Mouse (Mus musculus) adrenal gland, postnatal 10 days (tissue): ENCODE measurements around the gene Optn. TPM values are rescaled to one million over a fixed set of nuclear protein-coding genes. Genes with fewer than 3 reads are reported as not detected.

Source experiments
- DNase-seq: peaks from one replicate; pipeline ENCODE4 v3.0.0; 2021; ENCODE audit warnings: mixed read lengths
- total RNA-seq, 2 experiments: library from RNA; stranded (reverse); gene quantifications; 2 replicates each; pipeline ENCODE4 v1.2.3; 2021

Optn gene
- total RNA-seq, 2 experiments from 2014 or later = 62.8 to 75.2 TPM

GRCm38 (mm10) chr2:5061133-5061708 lies 2.6 kb downstream of the Optn start:
- peak; percentile 31 for DNase-seq

GRCm38 (mm10) chr2:5059997-5060396 lies 3.9 kb downstream of the Optn start:
- DNase-seq = no peak

- DNase-seq = no peak
Measured at GRCm38 (mm10) chr2:5058436-5058835, 5.4 kb downstream of the Optn start.

- no peak for DNase-seq
Measured at GRCm38 (mm10) chr2:5050562-5050961, 13.3 kb downstream of the Optn start.

- DNase-seq = no peak
Measured at GRCm38 (mm10) chr2:5047016-5047415, 16.8 kb downstream of the Optn start.

GRCm38 (mm10) chr2:5045269-5045965 lies 18.4 kb downstream of the Optn start:
- DNase-seq = no peak

- no peak for DNase-seq
Measured at GRCm38 (mm10) chr2:5044321-5044720, 19.5 kb downstream of the Optn start.

GRCm38 (mm10) chr2:5043476-5043761 lies 20.4 kb downstream of the Optn start:
- DNase-seq = no peak

GRCm38 (mm10) chr2:5042616-5043475 lies 21.0 kb downstream of the Optn start:
- DNase-seq = peak; percentile 23

GRCm38 (mm10) chr2:5041854-5042253 lies 22.0 kb downstream of the Optn start:
- DNase-seq = no peak

GRCm38 (mm10) chr2:5040281-5041161 lies 23.3 kb downstream of the Optn start:
- peak; percentile 38 for DNase-seq

- no peak for DNase-seq
Measured at GRCm38 (mm10) chr2:5039350-5040170, 24.3 kb downstream of the Optn start.

GRCm38 (mm10) chr2:5038320-5038719 lies 25.5 kb downstream of the Optn start:
- no peak for DNase-seq

GRCm38 (mm10) chr2:5037390-5037789 lies 26.5 kb downstream of the Optn start:
- no peak for DNase-seq

GRCm38 (mm10) chr2:5036411-5037076 lies 27.3 kb downstream of the Optn start:
- DNase-seq = no peak

- DNase-seq = no peak
Measured at GRCm38 (mm10) chr2:5035241-5035640, 28.6 kb downstream of the Optn start.

- DNase-seq = no peak
Measured at GRCm38 (mm10) chr2:5034801-5035200, 29.1 kb downstream of the Optn start.

- no peak for DNase-seq
Measured at GRCm38 (mm10) chr2:5033546-5034420, 30.1 kb downstream of the Optn start.

GRCm38 (mm10) chr2:5032665-5033064 lies 31.2 kb downstream of the Optn start:
- no peak for DNase-seq

GRCm38 (mm10) chr2:5031215-5031614 lies 32.6 kb downstream of the Optn start:
- no peak for DNase-seq
